Mouse (Mus musculus) liver, adult 2 months (tissue): Measurements from ENCODE around the gene Gabbr2.

Experiments
- CTCF ChIP-seq: fragments of 200-500 bp; IDR thresholded peaks from 2 replicates; pipeline ENCODE4 v1.5.1; 2011; ENCODE audit warnings: low read depth, low read length, control low read depth
- POLR2A ChIP-seq: fragments of 200-500 bp; IDR thresholded peaks from 2 replicates; pipeline ENCODE4 v1.6.1; 2011; ENCODE audit warnings: low read length, control low read depth; ENCODE audit not compliant: insufficient read depth; ENCODE audit errors: extremely low read depth

GRCm38 (mm10) chr4:46898546-46898945 is 93.1 kb downstream of the Gabbr2 start:
- TF ChIP-seq CTCF (no peak), POLR2A (no peak)
